Mouse (Mus musculus) testis, adult 2 months (tissue): ENCODE data around the gene Ucn3. TPM values are rescaled to one million over a fixed set of nuclear protein-coding genes. Genes with fewer than 3 reads are reported as not detected.

Experiments
- H3K27ac ChIP-seq: fragments of 200-500 bp; 2 replicates; pipeline ENCODE4 v1.5.1; 2012; ENCODE audit warnings: low read depth, low read length; ENCODE audit not compliant: control insufficient read depth, insufficient read depth
- H3K27me3 ChIP-seq: fragments of 200-500 bp; 2 replicates; pipeline ENCODE4 v1.6.1; 2012; ENCODE audit warnings: mild to moderate bottlenecking, low read length, moderate library complexity; ENCODE audit not compliant: control insufficient read depth, insufficient read depth
- H3K36me3 ChIP-seq: fragments of 200-500 bp; 2 replicates; pipeline ENCODE4 v1.6.1; 2012; ENCODE audit warnings: mild to moderate bottlenecking, low read length; ENCODE audit not compliant: control insufficient read depth, insufficient read depth
- H3K4me1 ChIP-seq: fragments of 200-500 bp; 2 replicates; pipeline ENCODE4 v1.6.1; 2012; ENCODE audit warnings: low read length; ENCODE audit not compliant: control insufficient read depth, insufficient read depth
- H3K4me3 ChIP-seq: fragments of 200-500 bp; 2 replicates; pipeline ENCODE4 v1.5.1; 2012; ENCODE audit warnings: low read depth, mild to moderate bottlenecking, low read length, moderate library complexity, mixed read lengths; ENCODE audit not compliant: control insufficient read depth
- CTCF ChIP-seq: fragments of 200-500 bp; IDR thresholded peaks from 2 replicates; pipeline ENCODE4 v1.5.1; 2012; ENCODE audit warnings: low read depth, mild to moderate bottlenecking, inconsistent platforms, low read length, moderate library complexity; ENCODE audit not compliant: control insufficient read depth, insufficient read depth, insufficient replicate concordance
- POLR2A ChIP-seq: fragments of 200-500 bp; IDR thresholded peaks from 2 replicates; pipeline ENCODE4 v1.6.1; 2012; ENCODE audit warnings: low read depth, mild to moderate bottlenecking, inconsistent platforms, low read length, moderate library complexity; ENCODE audit not compliant: control insufficient read depth
- polyA plus RNA-seq: library from polyadenylated mRNA; depleted of rRNA; stranded (reverse); fragments of >200 nt; gene quantifications from 2 replicates; pipeline ENCODE4 v1.2.3, GENCODE M21; 2012

Ucn3 gene
- polyA plus RNA-seq, 1 experiment = not detected

DNA sequence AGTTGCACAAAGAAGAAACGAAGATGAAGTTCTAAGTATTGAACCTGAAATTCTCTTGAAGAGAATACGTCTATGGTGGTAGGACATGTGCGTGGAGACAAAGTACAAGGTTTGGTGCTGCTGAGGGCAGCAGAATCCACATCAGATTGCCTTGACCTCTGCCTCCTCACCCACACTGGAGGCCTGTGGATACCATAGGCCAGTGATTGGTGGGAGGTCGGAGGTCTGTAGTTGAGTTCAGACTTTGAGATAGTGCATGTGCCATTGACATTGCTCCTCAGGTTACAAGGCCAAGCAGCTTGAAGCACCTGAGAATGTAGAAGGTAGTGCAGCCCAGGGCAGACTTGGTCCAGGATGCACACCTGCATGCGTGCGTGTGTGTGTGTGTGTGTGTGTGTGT is 19.1 kb downstream of the Ucn3 start:
- Histone ChIP-seq H3K27ac (no peak overlapping the region), H3K36me3 (no peaks in the 10 kb centered on the region), H3K4me1 (no peaks in the 10 kb centered on the region), H3K27me3 (no peaks in the 10 kb centered on the region), H3K4me3 (no peak overlapping the region)
- TF ChIP-seq CTCF (no peak), POLR2A (no peak)

DNA sequence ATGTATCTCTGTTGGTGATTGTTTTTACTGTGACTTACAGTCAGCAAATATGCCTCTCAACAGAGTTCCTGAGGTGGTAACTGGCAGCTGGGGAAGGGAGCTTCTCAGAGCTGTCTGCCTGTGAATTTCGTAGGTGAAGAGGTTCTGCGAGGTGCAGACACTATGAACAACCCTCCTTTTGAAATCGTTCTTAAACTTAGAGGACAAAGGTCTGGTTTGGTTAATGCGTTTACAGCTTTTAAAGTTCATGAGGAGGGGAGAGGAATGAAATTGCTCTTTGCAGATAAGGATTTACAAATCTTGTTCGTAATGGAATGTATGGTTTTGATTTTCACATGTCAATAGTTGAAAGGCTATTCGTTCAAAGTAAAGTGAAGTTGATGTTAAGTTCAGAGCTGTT is 19.5 kb downstream of the Ucn3 start:
- no peak overlapping the region for H3K4me3 ChIP-seq
- TF ChIP-seq POLR2A (no peak), CTCF (no peak)
- no peak overlapping the region for H3K27ac ChIP-seq
- H3K27me3 ChIP-seq = no peaks in the 10 kb centered on the region
- no peaks in the 10 kb centered on the region for H3K36me3 ChIP-seq
- H3K4me1 ChIP-seq = no peaks in the 10 kb centered on the region

DNA sequence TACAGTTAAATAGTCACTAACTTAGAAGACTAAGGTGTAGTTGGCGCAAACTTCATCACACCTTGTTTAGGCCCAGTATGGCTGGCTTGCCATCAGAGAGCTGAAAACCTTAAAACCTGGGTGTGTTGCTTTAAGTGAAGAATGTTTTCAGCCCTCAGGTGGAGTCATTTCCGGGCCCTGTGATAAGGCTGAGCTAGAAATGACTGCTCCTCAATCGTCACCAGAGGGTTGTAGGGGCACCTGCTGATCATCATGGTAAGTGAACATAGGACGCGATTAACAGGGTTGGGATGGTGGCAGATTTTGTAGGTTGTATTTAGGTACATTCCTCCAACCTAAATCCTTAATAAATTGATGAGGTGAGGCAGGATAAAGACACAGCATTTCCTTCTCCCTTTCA is 20.7 kb downstream of the Ucn3 start:
- no peak for TF ChIP-seq CTCF
- TF ChIP-seq POLR2A = no peak
- Histone ChIP-seq H3K27me3 (no peaks in the 10 kb centered on the region), H3K4me3 (no peak overlapping the region), H3K4me1 (no peaks in the 10 kb centered on the region), H3K27ac (no peak overlapping the region), H3K36me3 (no peaks in the 10 kb centered on the region)

DNA sequence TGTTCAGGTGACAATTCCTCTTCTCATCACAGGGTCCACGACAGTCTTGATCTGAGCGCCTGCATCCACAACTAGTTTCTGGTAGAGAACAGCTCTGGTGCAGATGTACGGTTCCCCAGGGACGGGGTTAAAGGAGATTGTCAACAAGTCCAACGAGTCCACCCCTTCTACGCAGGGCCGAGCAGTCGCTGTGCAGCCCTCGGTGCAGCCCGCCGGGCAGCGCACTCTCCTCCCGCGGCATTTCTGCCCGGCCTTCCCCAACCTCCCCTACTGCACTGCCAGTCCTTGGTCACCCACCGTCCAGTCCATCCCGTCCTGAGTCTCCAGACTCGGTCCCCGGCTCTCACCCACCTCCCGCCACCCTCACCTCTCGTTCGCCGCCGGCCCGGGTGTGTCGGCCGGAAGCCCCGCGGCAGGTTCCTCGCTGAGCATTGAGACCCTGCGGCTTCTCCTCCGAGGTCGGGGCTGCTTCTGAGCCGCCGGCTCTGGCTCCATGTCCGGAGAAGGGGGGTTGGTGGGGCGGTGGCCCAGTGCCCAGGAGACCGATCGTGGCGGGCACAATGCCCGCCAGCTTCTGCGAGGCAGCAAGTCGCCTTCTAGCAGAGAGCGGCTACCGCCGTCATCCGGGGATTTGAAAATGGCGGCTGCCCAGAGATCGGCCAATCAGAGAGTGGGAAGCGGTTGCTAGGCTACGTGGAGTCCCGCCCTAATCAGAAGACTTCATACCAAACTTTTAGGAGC is 27.4 kb downstream of the Ucn3 start, which contains the start of the genes Net1 and Tubal3:
Gene Net1, minus strand, starts transcription at position 650 of the 741 bp plus-strand sequence.
Gene Tubal3, plus strand, starts transcription at position 704 of the 741 bp plus-strand sequence.
- TF ChIP-seq CTCF (no peak), POLR2A (peak; percentile 56)
- H3K36me3 ChIP-seq = no peaks in the 10 kb centered on the region
- H3K27me3 ChIP-seq = no peaks in the 10 kb centered on the region
- H3K4me3 ChIP-seq = peak within 1 kb of the TSS; percentile 94
- peak within 1 kb of the TSS; percentile 76 for H3K27ac ChIP-seq
- no peaks in the 10 kb centered on the region for H3K4me1 ChIP-seq

DNA sequence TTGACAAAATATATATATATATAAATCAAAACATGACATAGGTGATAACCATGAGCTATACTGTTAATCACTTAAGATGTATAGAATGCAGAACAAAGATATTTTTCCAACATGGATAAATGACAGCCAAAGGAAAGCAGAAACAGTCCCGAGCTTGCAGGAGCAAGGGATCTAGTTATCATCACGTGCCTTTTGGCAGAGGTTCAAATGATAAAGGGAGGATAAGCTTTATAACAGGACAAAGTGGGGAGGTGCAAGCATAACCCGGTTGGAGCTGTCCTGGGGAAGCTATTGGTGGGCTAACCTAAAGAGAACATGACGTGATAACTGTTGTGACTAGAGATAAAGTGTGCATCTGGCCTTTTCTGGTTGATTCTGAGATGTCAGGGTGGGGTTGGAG is 31.6 kb downstream of the Ucn3 start:
- no peaks in the 10 kb centered on the region for H3K36me3 ChIP-seq
- TF ChIP-seq CTCF (no peak), POLR2A (no peak)

DNA sequence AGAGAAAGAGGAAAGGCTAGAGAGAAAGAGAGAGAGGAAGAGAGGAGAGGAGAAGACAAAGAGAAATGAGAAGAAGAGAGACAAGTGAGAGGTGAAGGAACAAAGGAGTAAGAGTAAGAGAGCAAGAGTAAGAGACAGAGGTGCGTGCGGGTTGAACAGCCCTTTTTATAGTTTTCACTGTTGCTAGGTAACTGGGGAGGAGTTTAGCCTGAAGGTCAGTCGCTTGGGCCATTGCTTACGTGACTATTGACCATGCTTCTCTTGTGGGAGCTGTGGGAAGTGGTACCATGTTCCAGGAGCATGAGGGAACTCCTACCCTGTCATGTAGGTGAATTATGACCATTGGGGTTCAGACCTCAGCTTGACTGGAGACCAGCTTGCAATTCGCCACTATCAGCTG is 34.8 kb downstream of the Ucn3 start:
- no peaks in the 10 kb centered on the region for H3K36me3 ChIP-seq
- TF ChIP-seq CTCF (no peak), POLR2A (no peak)

More for the DNA sequence above, 31.6 kb downstream of the Ucn3 start:
- Histone ChIP-seq H3K27me3 (no peaks in the 10 kb centered on the region), H3K4me3 (no peak overlapping the region), H3K27ac (no peak overlapping the region), H3K4me1 (no peaks in the 10 kb centered on the region)

DNA sequence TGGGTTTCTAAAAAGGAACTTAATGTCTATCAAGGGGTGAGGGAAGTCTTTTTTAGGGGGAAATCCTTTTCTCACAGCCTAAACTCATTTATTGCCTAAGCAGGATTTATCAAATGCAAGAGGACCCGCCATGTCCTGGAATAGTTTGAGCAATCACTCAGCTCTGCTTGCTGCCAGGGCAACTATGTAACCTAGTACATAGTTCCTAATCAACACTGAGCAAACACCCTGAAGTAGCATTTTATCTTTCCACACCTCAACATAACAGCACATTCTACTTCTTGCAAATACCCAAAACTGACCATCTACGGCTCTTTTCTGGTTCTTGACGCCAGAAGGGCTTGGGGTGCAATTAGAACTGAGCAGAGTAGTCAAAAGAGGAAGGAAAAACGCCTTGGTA is 36.9 kb downstream of the Ucn3 start:
- H3K4me1 ChIP-seq = no peaks in the 10 kb centered on the region
- H3K27ac ChIP-seq = no peak overlapping the region
- no peaks in the 10 kb centered on the region for H3K36me3 ChIP-seq
- H3K27me3 ChIP-seq = no peaks in the 10 kb centered on the region
- TF ChIP-seq CTCF = no peak
- no peak for TF ChIP-seq POLR2A
- H3K4me3 ChIP-seq = no peak overlapping the region

More for the DNA sequence above, 34.8 kb downstream of the Ucn3 start:
- no peak overlapping the region for H3K27ac ChIP-seq
- H3K4me3 ChIP-seq = no peak overlapping the region
- H3K4me1 ChIP-seq = no peaks in the 10 kb centered on the region
- H3K27me3 ChIP-seq = no peaks in the 10 kb centered on the region

DNA sequence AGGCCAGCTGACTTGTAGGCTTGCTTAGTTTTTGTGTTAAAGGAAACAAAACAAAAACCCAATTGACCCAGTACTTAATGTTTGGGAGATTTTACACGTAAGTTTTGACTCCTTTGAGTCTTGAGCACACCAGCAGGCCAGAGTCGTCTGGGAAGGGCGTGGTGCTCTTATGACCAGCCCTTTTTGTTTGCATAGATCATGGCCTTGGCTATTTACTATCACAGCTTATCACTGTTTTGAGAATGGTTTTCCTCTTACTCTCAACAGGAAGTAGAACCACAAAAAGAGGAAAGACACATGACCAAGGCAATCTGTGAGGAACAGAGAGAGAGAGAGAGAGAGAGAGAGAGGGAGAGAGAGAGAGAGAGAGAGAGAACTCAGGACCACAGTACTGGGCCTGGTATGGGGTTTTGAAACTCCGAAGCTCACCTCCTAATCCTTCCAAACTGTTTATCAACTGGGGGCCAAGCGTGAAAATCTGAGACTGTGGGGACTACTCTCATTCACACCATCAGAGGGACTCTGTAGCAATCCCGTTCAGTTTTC is 37.9 kb downstream of the Ucn3 start:
- Histone ChIP-seq H3K4me3 (no peak overlapping the region), H3K27me3 (no peaks in the 10 kb centered on the region), H3K27ac (no peak overlapping the region), H3K4me1 (no peaks in the 10 kb centered on the region), H3K36me3 (no peaks in the 10 kb centered on the region)
- TF ChIP-seq CTCF (no peak), POLR2A (no peak)
